In the genomic region with DNA sequence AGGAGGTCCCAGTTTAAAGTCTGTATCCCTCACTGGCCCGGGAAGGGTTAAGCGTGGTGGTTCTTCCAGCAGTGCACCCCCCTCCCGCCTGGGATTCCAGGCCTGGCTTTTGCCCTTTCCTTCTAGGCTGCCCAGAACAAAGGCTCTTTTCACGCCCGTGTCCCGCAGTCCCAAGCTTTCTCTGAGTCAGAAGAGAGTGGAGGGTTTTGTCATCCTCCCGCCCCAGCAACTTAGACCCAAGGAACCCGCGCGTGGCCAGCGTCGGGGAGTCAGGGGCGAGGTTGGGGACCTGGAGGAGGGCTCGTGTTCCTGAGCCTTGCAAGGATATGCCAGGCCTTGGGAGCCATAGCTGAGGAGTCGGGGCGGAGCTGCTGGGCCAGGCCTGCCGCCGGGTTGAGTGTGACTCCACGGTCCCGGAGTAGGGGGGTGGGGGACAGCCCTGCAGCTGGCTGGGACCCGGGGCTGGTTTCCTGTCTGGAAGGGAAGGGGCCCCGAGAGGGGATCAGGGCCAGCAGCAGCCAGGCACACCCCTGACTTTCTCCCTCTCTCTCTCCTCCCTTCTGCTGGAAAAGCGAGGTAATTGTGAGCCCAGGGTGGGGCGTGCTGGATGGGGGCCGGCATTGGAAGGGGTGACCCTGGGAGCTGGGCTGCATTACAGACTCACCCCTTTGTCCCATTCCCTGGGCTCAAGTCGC, we compare ENCODE assay signal across 8 mouse cellular contexts. TPM values are rescaled to one million over a fixed set of nuclear protein-coding genes. Genes with fewer than 3 reads are reported as not detected.
DNase-seq lines count a peak whose midpoint lies in the region; ATAC-seq and TF ChIP-seq lines count a peak whose summit lies in the region.

No protein-coding gene starts in this region.

- in situ Hi-C loops in CH12.LX (cut with MboI; ENCODE audit: low pct_ligation_motif_present, low pct_unique_long_range_greater_than_20kb, low sequenced_read_pairs): no loop called here

- no peak for TF ChIP-seq EP300 in CH12.LX (IDR thresholded peaks at IDR 0.05; ENCODE audit: low read length)

- H3K4me3 ChIP-seq in CH12.LX (replicated peaks in 1 of 3; ENCODE audit: low read depth in 2 of 3, low read length in 2 of 3, poor library complexity in 1 of 3) (peak overlapping the region in 2 of 3 experiments; percentile 13 to 19), myocyte (peak overlapping the region; percentile 88)
- H3K4me3 ChIP-seq in forebrain, embryonic 14.5 days (ENCODE audit: low read depth, low read length): peak overlapping the region; percentile 33
- H3K4me3 ChIP-seq in hindbrain, embryonic 12.5 days: peak overlapping the region; percentile 41
- peak overlapping the region; percentile 79 for H3K4me3 ChIP-seq in liver, adult 2 months (ENCODE audit: insufficient read depth, low read depth, low read length)

- no peak for TF ChIP-seq RAD21 in CH12.LX (IDR thresholded peaks at IDR 0.05; ENCODE audit: low read depth, low read length)

- no peak overlapping the region for H3K9ac ChIP-seq in CH12.LX (ENCODE audit: insufficient read depth, low read depth)
- H3K9ac ChIP-seq in forebrain, embryonic 14.5 days (ENCODE audit: low read length): peak overlapping the region; percentile 67
- peak overlapping the region; percentile 70 for H3K9ac ChIP-seq in hindbrain, embryonic 12.5 days
- H3K9ac ChIP-seq in liver, adult 2 months (ENCODE audit: low read depth, low read length): peak overlapping the region; percentile 86

- H3K9me3 ChIP-seq in CH12.LX (replicated peaks; ENCODE audit: low read length): no peaks in the 10 kb centered on the region
- H3K9me3 ChIP-seq in forebrain, embryonic 14.5 days (replicated peaks; ENCODE audit: control insufficient read depth, low read length): no peaks in the 10 kb centered on the region
- no peaks in the 10 kb centered on the region for H3K9me3 ChIP-seq in hindbrain, embryonic 12.5 days (replicated peaks)

- H3K4me2 ChIP-seq in CH12.LX (ENCODE audit: insufficient read depth, low read depth, poor library complexity, severe bottlenecking) (no peak overlapping the region), myocyte (ENCODE audit: low read depth) (peak overlapping the region; percentile 84)
- peak overlapping the region; percentile 67 for H3K4me2 ChIP-seq in forebrain, embryonic 14.5 days (ENCODE audit: low read length)
- peak overlapping the region; percentile 72 for H3K4me2 ChIP-seq in hindbrain, embryonic 12.5 days (replicated peaks)

- TF ChIP-seq POLR2A in CH12.LX (IDR thresholded peaks at IDR 0.05; ENCODE audit: low read depth, low read length) (no peak), myocyte (IDR thresholded peaks at IDR 0.05; ENCODE audit: insufficient read length, low read depth) (peak; percentile 54)
- no peak for TF ChIP-seq POLR2A in liver, adult 2 months (IDR thresholded peaks at IDR 0.05; ENCODE audit: extremely low read depth, insufficient read depth, low read length)

- H3K79me2 ChIP-seq in CH12.LX (replicated peaks; ENCODE audit: control insufficient read depth, extremely low read depth, insufficient read depth, poor library complexity, severe bottlenecking) (no peaks in the 10 kb centered on the region), myocyte (ENCODE audit: control insufficient read depth, insufficient read depth) (peaks cover 42% of the 10 kb centered on the region)
- peaks cover 2% of the 10 kb centered on the region; the same call in 1 of the 2 replicates for H3K79me2 ChIP-seq in liver, adult 2 months (ENCODE audit: control insufficient read depth, insufficient read depth, low read length)

- no peak for DNase-seq in CH12.LX (ENCODE audit: extremely low read depth)
- DNase-seq in adipocyte (ENCODE audit: low spot score): peak; percentile 82
- DNase-seq in forebrain, embryonic 14.5 days (ENCODE audit: low spot score): peak; percentile 47
- DNase-seq in liver, adult 2 months (ENCODE audit: extremely low read depth, low read depth, low spot score): peak; percentile 46
- DNase-seq in urinary bladder, postnatal 36 days (ENCODE audit: low spot score in 2 of 2): peak; percentile 55 to 60

- H3K27me3 ChIP-seq in CH12.LX (replicated peaks) (peaks cover 2% of the 10 kb centered on the region), myocyte (ENCODE audit: control insufficient read depth, insufficient read depth, insufficient read length) (no peaks in the 10 kb centered on the region)
- peaks cover 12% of the 10 kb centered on the region; the same call in 1 of the 2 replicates for H3K27me3 ChIP-seq in forebrain, embryonic 14.5 days (replicated peaks; ENCODE audit: control insufficient read depth, insufficient read depth, low read length)
- H3K27me3 ChIP-seq in hindbrain, embryonic 12.5 days: peaks cover 16% of the 10 kb centered on the region
- H3K27me3 ChIP-seq in liver, adult 2 months (ENCODE audit: control insufficient read depth, insufficient read depth, low read length): no peaks in the 10 kb centered on the region

- peaks cover 7 to 31% of the 10 kb centered on the region in 2 experiments; a peak in 3 of 4 replicates for H3K4me1 ChIP-seq in CH12.LX (ENCODE audit: control insufficient read depth in 1 of 2, insufficient read depth in 2 of 2)
- peaks cover 14% of the 10 kb centered on the region for H3K4me1 ChIP-seq in forebrain, embryonic 14.5 days (ENCODE audit: control insufficient read depth, insufficient read depth, low read length)
- H3K4me1 ChIP-seq in hindbrain, embryonic 12.5 days: peaks cover 52% of the 10 kb centered on the region
- peaks cover 21% of the 10 kb centered on the region for H3K4me1 ChIP-seq in liver, adult 2 months (ENCODE audit: control insufficient read depth, insufficient read depth, low read length)

- TF ChIP-seq CTCF in CH12.LX (conservative IDR thresholded peaks at IDR 0.05 in 1 of 2, IDR thresholded peaks at IDR 0.05 in 1 of 2; ENCODE audit: low read depth in 2 of 2, low read length in 2 of 2): no peak
- no peak for TF ChIP-seq CTCF in liver, adult 2 months (IDR thresholded peaks at IDR 0.05; ENCODE audit: low read depth, low read length)

- no peak overlapping the region for H3K27ac ChIP-seq in CH12.LX (ENCODE audit: insufficient read depth, low read depth)
- peak overlapping the region; percentile 80 for H3K27ac ChIP-seq in forebrain, embryonic 14.5 days (ENCODE audit: low read depth, low read length)
- peak overlapping the region; percentile 93 for H3K27ac ChIP-seq in hindbrain, embryonic 12.5 days
- H3K27ac ChIP-seq in liver, adult 2 months (replicated peaks; ENCODE audit: insufficient read depth, low read depth, low read length): peak overlapping the region; percentile 89

- H3K36me3 ChIP-seq in CH12.LX (replicated peaks in 1 of 2; ENCODE audit: control insufficient read depth in 1 of 2, insufficient read depth in 1 of 2, low read length in 1 of 2) (no peaks in the 10 kb centered on the region), myocyte (ENCODE audit: control insufficient read depth, insufficient read depth) (no peaks in the 10 kb centered on the region)
- no peaks in the 10 kb centered on the region for H3K36me3 ChIP-seq in forebrain, embryonic 14.5 days (ENCODE audit: control insufficient read depth, insufficient read depth, low read length)
- H3K36me3 ChIP-seq in hindbrain, embryonic 12.5 days: no peaks in the 10 kb centered on the region
- H3K36me3 ChIP-seq in liver, adult 2 months (ENCODE audit: control insufficient read depth, insufficient read depth, low read length): no peaks in the 10 kb centered on the region

- peak overlapping the region; percentile 52 for H3ac ChIP-seq in myocyte (ENCODE audit: control insufficient read depth, insufficient read length)

- peak; percentile 77 for ATAC-seq in forebrain, embryonic 14.5 days
- peak; percentile 85 for ATAC-seq in hindbrain, embryonic 12.5 days (ENCODE audit: low FRiP score)
- ATAC-seq in activated CD4-positive, CD25-positive, alpha-beta regulatory T cell, adult 4 months: no peak

- under 1% methylated on average over 22 of the region's 26 CpGs for WGBS in forebrain, embryonic 14.5 days
- WGBS in hindbrain, embryonic 12.5 days: under 1% methylated on average over 26 of the region's 26 CpGs
- 4% methylated on average over 26 of the region's 26 CpGs for WGBS in liver, adult 2 months

- dilution Hi-C loops in CH12.LX (cut with MboI; ENCODE audit: extremely low pct_ligation_motif_present, extremely low pct_unique_long_range_greater_than_20kb, low sequenced_read_pairs): no loop called here

RNA-seq across cellular contexts. Expression of gene Rtkn, which starts 1.8 kb away (rescaled TPM):
- 0.59 and 0.68 TPM in 2 replicates for total RNA-seq in CH12.LX (2012; rRNA removed)
- total RNA-seq in CH12.LX (2014; rRNA removed): 0.54 and 1.3 TPM in 2 replicates
- 0.47 and 0.78 TPM in 2 replicates for polyA plus RNA-seq in CH12.LX (2012; ENCODE audit: insufficient read length, low read depth)
- polyA plus RNA-seq in forebrain, embryonic 14.5 days (2014; fragmentation: Nextera tagmentation; extraction: Ambion mirVana): 4.7 and 4.8 TPM in 2 replicates
- 40.7 and 42.6 TPM in 2 replicates for polyA plus RNA-seq in hindbrain, embryonic 12.5 days (2016; fragmentation: Nextera tagmentation; extraction: Ambion mirVana)
- 4.7 and 6.9 TPM in 2 replicates for total RNA-seq in liver, adult 2 months (2014; rRNA removed)
- polyA plus RNA-seq in liver, adult 2 months (2012; rRNA removed): 12.2 and 17.4 TPM in 2 replicates
- polyA plus RNA-seq in myocyte (2012; fragmentation: generic; extraction: Trizol): 29.7 TPM
- not detected for polyA plus RNA-seq in activated CD4-positive, CD25-positive, alpha-beta regulatory T cell, adult 4 months (2017; shearing (Covaris generic))

RNA-seq across cellular contexts. Expression of gene Ino80b, which starts 11.8 kb away (rescaled TPM):
- total RNA-seq in CH12.LX (2012; rRNA removed): 26.1 and 26.9 TPM in 2 replicates
- total RNA-seq in CH12.LX (2014; rRNA removed): 14.9 and 15.4 TPM in 2 replicates
- 30.4 and 34.2 TPM in 2 replicates for polyA plus RNA-seq in CH12.LX (2012; ENCODE audit: insufficient read length, low read depth)
- polyA plus RNA-seq in forebrain, embryonic 14.5 days (2014; fragmentation: Nextera tagmentation; extraction: Ambion mirVana): 15.6 and 17.5 TPM in 2 replicates
- 19.6 and 19.9 TPM in 2 replicates for polyA plus RNA-seq in hindbrain, embryonic 12.5 days (2016; fragmentation: Nextera tagmentation; extraction: Ambion mirVana)
- 9.5 and 10.3 TPM in 2 replicates for total RNA-seq in liver, adult 2 months (2014; rRNA removed)
- 23.8 and 26.5 TPM in 2 replicates for polyA plus RNA-seq in liver, adult 2 months (2012; rRNA removed)
- polyA plus RNA-seq in myocyte (2012; fragmentation: generic; extraction: Trizol): 38.3 TPM
- 1 to 10 TPM; 1.3 to 2.4 TPM for polyA plus RNA-seq in activated CD4-positive, CD25-positive, alpha-beta regulatory T cell, adult 4 months (2017; shearing (Covaris generic))

RNA-seq across cellular contexts. Expression of gene Wbp1, which starts 15.7 kb away (rescaled TPM):
- total RNA-seq in CH12.LX (2012; rRNA removed) (20.4 and 24.1 TPM in 2 replicates), CH12.LX (2014; rRNA removed) (23.1 and 27.5 TPM in 2 replicates)
- polyA plus RNA-seq in CH12.LX (2012; ENCODE audit: insufficient read length, low read depth) (16.6 and 19.3 TPM in 2 replicates), myocyte (2012; fragmentation: generic; extraction: Trizol) (79.6 TPM)
- 197 and 214 TPM in 2 replicates for polyA plus RNA-seq in forebrain, embryonic 14.5 days (2014; fragmentation: Nextera tagmentation; extraction: Ambion mirVana)
- polyA plus RNA-seq in hindbrain, embryonic 12.5 days (2016; fragmentation: Nextera tagmentation; extraction: Ambion mirVana): 206 and 212 TPM in 2 replicates
- total RNA-seq in liver, adult 2 months (2014; rRNA removed): 39.5 and 48.3 TPM in 2 replicates
- 85.1 and 112 TPM in 2 replicates for polyA plus RNA-seq in liver, adult 2 months (2012; rRNA removed)
- 10 to 100 TPM; 21.2 to 31.7 TPM for polyA plus RNA-seq in activated CD4-positive, CD25-positive, alpha-beta regulatory T cell, adult 4 months (2017; shearing (Covaris generic))

RNA-seq across cellular contexts. Expression of gene Wdr54, which starts 19.2 kb away (rescaled TPM):
- total RNA-seq in CH12.LX (2012; rRNA removed) (4.7 and 10.3 TPM in 2 replicates), CH12.LX (2014; rRNA removed) (4.9 and 7.8 TPM in 2 replicates)
- polyA plus RNA-seq in CH12.LX (2012; ENCODE audit: insufficient read length, low read depth) (1.7 and 1.9 TPM in 2 replicates), myocyte (2012; fragmentation: generic; extraction: Trizol) (12.3 TPM)
- 20.6 and 23.9 TPM in 2 replicates for polyA plus RNA-seq in forebrain, embryonic 14.5 days (2014; fragmentation: Nextera tagmentation; extraction: Ambion mirVana)
- polyA plus RNA-seq in hindbrain, embryonic 12.5 days (2016; fragmentation: Nextera tagmentation; extraction: Ambion mirVana): 11.2 and 11.5 TPM in 2 replicates
- total RNA-seq in liver, adult 2 months (2014; rRNA removed): 0.13 and 0.28 TPM in 2 replicates
- polyA plus RNA-seq in liver, adult 2 months (2012; rRNA removed): 1.7 and 2.4 TPM in 2 replicates
- under 1 TPM in 1 of 2 experiments, not detected in 1; 0.73 TPM for polyA plus RNA-seq in activated CD4-positive, CD25-positive, alpha-beta regulatory T cell, adult 4 months (2017; shearing (Covaris generic))

RNA-seq across cellular contexts. Expression of gene 1700003E16Rik, which starts 19.2 kb away (rescaled TPM):
- total RNA-seq in CH12.LX (2012; rRNA removed) (0.34 and 0.38 TPM in 2 replicates), CH12.LX (2014; rRNA removed) (not detected in 2 replicates)
- polyA plus RNA-seq in CH12.LX (2012; ENCODE audit: insufficient read length, low read depth) (0.23 and 0.25 TPM in 2 replicates), myocyte (2012; fragmentation: generic; extraction: Trizol) (1.9 TPM)
- polyA plus RNA-seq in forebrain, embryonic 14.5 days (2014; fragmentation: Nextera tagmentation; extraction: Ambion mirVana): 5.8 and 7.5 TPM in 2 replicates
- polyA plus RNA-seq in hindbrain, embryonic 12.5 days (2016; fragmentation: Nextera tagmentation; extraction: Ambion mirVana): 4.4 and 5.2 TPM in 2 replicates
- total RNA-seq in liver, adult 2 months (2014; rRNA removed): 0.09 and 0.13 TPM in 2 replicates
- 0.22 and 0.29 TPM in 2 replicates for polyA plus RNA-seq in liver, adult 2 months (2012; rRNA removed)
- polyA plus RNA-seq in activated CD4-positive, CD25-positive, alpha-beta regulatory T cell, adult 4 months (2017; shearing (Covaris generic)): not detected

Comparison
In these comparisons a context has a peak if more than half of its experiments do, and no peak if none do; other contexts are left out.
1. H3K4me3 ChIP-seq: peak in every context shown above with its lines; median percentile 88 in myocyte; 79 in liver, adult 2 months; 41 in hindbrain, embryonic 12.5 days; 33 in forebrain, embryonic 14.5 days; 16 in CH12.LX.